Mouse (Mus musculus): ENCODE results near the gene Map9.
"Not testable (repeated sequence)": the region's sequence is repeated elsewhere in the genome, so short reads cannot be mapped to it uniquely, and the experiment has no call there.

Gene Map9

GRCm38 (mm10) chr3:82407432-82407831 lies 49.6 kb downstream of the Map9 start:
- in situ Hi-C loops (cut with MboI; ENCODE audit: low sequenced_read_pairs): no loop called here

DNA sequence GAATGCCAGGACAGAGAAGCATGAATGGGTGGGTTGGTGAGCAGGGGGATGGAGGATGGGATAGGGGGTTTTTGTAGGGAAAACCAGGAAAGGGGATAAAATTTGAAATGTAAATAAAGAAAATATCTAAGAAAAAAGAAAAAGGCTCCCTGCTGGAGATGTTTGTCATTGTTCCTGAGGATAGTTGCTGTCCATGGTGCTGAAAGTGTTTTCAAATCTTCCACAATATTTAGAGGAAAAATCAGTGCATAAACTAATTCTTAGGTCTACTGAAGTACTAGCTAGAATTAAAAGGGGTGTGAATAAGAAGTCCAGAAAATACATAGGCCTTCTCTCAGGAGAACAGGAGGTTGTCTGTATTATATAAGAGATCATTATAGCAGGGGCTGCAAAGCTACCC lies 54.6 kb downstream of the Map9 start:
- in situ Hi-C loops (cut with MboI; ENCODE audit: low sequenced_read_pairs): no loop called here

DNA sequence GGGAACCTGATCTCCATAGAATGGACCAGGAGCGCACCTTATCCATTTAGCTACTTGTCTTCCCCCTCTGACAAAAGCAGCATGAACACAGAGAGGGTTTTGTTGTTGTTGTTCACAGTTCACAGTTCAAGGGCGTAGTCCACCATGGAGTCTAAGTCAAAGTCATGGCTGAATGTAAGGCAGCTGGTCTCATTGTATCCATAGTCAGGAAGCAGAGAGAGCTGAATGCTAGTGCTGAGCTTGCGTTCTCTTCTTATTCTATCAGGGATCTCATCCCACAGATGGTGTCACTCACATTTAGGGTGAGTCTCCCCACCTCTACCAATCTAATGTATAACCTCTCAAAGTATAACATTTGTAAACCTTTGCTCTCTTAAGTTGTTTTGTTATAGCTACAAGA lies 60.1 kb downstream of the Map9 start:
- in situ Hi-C loops (cut with MboI; ENCODE audit: low sequenced_read_pairs): no loop called here

GRCm38 (mm10) chr3:82435351-82435750 lies 77.5 kb downstream of the Map9 start:
- in situ Hi-C loops (cut with MboI; ENCODE audit: low sequenced_read_pairs): no loop called here

GRCm38 (mm10) chr3:82440976-82441375 lies 83.1 kb downstream of the Map9 start:
- in situ Hi-C loops (cut with MboI; ENCODE audit: low sequenced_read_pairs): no loop called here

- in situ Hi-C loops (cut with MboI; ENCODE audit: low sequenced_read_pairs): not testable (repeated sequence)
Observed at GRCm38 (mm10) chr3:82441601-82442000, 83.8 kb downstream of the Map9 start.
